Mouse (Mus musculus) retina, postnatal 7 days (tissue): Measurements from ENCODE around the gene Lipe.
A peak's percentile ranks its signal among the peaks of the same experiment; 100 is the strongest.

Experiments
- DNase-seq: peaks from one replicate; pipeline ENCODE4 v3.0.0-alpha.2; 2012; ENCODE audit warnings: low read depth, low spot score

Gene Lipe

DNA sequence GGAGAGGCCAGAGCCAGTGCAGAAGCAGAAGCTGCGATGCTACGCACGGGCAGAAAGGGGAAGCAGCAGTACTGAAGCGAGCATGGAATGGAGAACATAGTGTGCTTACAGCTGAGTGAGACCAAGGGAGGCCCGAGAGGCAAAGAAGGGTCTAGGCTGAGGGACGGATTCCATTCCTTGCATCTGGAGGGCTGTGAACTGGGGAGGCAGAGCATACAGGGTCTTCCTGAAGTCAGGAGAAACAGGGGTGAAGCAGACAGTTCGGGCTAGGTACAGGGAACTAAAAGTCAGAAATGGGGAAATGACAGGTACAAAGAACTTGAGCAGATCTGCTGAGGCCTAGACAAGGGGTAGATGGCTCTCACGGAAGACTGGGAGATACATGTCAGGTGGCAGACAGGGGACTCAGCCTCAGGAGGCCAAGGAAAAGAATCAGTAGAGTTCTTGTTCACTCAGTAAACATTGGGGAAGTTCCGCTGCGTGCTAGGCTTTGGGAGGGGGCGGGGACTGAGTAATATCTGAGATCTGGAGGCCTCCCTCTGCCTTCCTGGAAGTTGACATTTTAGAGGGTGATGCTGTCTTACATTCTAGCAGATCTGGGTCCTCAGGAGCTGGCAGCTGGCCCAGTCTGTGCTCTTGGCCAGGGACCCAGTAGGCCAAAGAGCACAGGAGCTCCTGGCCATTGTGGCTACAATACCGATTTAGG lies 12.5 kb downstream of the Lipe start:
- no peak for DNase-seq

DNA sequence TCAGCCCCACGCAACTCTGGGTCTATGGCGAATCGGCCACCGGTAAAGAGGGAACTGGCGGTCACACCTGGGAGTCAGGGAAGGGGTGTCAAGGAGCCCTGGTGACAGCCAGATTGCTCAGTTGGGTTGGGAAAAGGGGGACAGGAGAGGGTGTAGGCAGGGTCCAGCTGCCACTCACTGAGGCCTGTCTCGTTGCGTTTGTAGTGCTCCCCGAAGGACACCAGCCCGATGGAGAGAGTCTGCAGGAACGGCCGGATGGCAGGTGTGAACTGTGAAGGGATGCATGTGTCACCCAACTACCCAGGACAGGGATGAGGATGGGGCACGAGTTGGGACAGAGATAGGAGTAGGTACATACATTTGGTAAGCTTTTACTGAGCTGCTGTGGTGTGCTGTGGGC lies 13.3 kb downstream of the Lipe start:
- DNase-seq: no peak

DNA sequence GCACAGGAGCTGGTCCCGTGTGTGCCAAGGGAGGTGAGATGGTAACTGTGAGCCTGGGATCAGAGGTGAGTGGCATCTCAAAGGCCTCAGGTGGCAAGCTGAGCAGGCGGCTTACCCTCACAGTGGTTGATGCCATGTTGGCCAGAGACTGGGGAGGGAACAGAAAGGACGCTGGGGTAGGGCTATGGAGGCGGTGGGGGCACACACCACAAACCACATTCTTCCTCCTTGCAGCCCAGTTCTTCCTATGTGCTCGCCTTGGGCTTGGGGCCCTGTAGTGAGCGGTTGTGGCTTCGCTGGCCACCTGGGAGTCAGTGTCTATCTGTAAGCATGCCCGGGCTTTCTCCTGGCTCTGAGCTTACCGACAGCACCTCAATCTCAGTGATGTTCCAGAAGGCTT lies 13.7 kb downstream of the Lipe start:
- no peak for DNase-seq

DNA sequence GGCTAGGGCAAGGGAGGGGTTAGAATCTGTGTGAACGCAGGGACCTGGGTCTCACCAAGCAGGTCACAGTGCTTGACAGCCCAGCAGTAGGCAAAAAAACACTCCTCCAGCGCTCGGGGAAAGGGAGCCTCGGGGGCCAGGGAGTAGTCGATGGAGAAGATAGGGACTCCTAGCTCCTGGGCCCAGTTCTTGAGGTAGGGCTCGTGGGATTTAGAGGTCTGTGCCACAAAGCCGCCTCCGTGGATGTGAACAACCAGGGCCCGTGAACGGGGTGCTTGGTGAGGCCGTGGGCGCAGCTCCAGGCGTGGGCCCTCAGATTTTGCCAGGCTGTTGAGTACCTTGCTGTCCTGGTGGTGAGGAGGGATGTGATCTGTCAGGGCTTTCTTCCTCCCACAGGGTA lies 14.2 kb downstream of the Lipe start:
- DNase-seq: no peak

DNA sequence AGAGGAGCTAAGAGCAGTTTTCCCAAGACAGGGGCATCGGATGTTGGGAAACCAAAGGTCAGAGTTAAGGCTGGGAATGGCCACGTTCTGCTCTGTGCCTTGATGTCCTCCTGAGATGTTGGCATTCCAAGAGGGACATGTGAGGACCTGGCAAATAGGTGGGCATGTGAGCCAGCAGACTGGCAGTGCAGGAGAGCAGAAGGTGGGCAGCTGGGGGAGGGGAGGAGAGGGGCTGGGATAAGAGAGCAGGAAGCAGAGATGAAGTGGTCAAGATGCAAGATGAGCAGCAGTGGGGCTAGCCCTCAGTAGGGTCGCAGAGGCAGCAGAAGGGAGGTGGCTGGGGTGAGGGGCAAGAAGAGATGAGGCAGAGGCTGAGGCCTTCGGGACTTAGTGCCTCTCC lies 14.6 kb downstream of the Lipe start:
- no peak for DNase-seq

DNA sequence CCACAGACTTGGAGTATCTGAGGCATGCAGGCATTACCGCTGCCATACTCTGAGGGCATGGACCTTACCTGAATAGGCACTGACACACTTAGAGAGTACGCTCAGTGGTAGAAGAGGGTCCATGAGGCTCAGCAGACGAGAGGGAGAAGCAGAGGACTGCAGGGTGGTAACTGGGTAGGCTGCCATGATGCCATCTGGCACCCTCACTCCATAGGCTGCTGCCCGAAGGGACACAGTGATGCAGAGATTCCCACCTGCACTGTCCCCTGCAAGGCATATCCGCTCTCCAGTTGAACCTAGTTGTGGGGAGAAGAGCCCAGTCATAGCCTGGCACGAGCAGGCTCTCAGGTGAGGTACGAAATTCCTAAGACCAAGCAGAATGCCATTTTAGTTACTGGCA lies 15.1 kb downstream of the Lipe start:
- no peak for DNase-seq

DNA sequence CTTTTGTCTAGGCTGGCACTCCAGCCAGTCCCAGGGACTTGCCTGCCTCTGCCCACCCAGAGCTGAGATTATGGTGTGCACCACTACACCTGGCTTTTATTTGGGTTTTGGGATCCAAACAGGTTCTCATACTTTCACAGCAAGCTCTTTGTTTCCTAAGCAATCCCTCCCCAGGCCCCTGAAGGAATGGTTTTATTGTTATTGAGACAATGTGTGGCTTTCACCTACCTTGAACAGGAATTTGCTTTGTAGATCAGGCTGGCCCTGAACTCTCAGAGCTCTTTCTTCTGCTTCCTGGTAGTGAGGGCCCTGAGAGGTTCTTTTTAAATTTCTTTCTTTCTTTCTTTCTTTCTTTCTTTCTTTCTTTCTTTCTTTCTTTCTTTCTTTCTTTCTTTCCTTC lies 16.0 kb downstream of the Lipe start:
- DNase-seq: no peak

DNA sequence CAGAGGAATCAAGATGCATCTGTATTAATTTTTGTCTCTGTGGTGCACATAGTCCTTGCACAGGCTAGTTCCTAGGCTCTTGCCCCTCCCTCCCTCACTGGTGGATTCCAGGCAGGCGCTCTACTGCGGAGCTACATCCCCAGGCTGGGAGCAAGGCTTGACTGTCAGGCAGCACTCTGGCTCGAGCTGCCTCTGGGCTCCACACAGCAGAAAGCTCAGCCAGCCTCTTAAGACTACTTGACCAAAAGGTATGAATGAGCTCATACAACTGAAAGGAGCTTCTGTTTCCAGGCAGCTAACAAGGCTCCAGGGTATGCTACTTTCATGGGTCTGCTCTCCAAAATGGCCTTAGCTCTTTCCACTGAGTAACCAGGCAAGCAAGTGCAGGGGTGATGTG lies 17.2 kb downstream of the Lipe start:
- DNase-seq: no peak

DNA sequence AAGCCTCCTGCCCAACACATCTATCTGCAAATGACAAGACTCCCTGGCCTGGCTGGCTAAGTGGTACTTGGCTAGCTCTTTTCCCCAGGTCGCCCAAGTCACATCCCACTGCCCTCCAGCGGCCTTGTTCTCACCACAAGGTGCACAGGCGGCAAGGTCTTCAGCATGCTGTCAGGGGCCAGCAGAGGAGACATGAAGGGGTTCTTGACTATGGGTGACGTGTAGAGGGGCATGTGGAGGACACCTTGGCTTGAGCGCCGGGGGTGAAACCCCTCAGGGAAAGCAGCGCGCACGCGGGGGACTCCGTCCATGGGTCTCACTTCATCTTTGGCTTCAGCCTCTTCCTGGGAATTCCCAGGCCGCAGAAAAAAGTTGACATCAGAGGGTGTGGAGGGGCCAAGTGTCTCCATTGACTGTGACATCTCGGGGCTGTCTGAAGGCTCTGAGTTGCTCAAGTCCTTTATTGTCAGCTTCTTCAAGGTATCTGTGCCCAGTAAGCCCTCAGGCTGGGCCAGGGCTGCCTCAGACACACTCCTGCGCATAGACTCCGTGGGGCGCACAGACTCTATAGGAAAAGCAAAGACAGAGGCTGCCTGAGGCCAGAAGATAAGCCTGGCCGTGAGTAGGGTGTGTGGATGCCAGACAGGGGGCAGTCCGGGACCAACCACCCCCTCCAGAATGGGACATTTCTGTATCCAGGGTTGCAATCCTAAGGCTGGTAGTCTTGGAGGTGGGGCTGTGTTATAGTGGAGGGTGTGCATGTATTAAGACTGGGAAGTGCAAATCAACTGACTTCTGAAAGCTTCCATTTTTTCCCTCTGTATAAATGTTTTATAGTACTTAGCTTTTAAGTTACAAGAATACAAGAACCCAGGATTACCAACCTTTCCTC lies 17.9 kb downstream of the Lipe start:
- no peak for DNase-seq

DNA sequence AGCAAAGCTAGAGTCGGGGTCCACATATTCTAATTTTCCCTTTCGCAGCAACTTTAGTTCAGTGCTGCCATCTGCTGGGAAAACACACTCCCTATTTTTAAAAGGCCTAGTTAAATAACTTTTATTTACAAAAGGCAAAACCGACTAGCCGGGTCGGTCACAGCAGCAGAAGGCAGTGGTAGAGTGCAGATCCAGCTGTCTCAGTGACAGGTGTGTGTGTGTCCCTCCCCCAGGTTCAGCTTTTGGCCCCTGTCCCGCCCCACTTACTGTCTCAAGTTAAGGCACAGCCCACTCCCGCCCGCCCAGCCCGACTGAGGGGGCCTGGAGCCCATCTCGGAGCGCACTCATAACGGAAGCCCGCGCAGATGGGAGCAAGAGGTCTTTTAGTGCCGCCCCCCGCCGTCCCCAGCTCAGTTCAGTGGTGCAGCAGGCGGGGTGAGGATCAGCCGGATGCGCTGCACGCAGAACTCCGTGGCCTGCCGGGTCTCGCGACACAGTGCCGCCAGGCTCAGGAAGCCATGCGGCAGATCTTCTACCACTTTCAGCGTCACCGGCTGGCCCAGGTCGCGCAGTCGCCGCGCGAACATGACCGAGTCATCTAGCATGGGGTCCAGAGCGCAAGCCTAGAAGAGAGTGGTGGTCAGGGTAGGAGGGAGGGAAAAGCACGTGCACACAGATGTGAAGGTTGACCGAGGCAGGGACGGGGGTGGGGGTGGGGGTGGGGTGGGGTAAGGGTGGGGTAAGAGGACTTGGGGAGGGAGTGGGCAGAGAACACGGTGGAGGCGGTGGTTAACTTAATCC lies 18.8 kb downstream of the Lipe start:
- no peak for DNase-seq

DNA sequence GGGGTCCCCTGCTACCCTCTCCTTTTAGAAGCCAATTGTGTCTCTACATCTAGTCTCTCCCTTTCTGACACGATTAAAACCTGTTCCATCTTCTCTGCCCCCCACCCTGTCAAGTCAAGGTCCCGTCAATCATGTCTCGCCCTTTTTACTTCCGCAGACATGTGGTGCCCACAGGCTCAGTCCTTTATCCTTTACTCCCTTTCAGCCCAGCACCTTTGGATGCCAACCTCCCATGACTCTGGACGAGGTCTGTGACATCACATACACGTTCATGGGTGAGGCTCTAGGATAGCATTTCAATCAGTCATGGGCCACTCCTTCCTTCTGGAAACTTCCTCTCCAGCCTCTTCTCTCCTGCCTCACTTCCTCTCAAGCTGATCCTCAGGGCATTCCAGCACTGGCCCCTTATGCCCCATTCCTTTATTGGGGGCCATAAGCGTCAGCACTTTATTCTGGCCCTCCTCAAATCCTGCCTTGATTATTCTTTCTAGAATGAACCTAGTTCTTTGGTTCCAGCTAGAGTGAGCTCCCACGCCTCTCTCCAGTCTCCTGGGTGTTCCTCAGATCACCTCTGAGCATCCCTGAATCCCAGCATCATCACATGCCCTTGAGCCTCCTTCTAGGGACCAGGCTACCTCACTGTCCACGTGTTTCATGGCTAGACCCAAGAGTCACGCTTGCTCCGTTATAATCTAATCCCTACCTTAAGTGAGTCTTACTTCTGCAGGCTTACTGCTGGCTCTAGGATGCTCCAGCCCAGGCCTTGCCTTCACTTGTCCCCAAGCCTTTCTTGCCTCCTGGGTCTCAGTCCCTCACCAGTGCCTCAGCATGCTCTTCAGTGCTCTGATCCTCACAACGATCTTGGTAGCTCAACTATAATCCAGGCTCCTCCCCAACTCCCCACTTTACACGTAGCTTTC lies 20.1 kb downstream of the Lipe start:
- DNase-seq: no peak

DNA sequence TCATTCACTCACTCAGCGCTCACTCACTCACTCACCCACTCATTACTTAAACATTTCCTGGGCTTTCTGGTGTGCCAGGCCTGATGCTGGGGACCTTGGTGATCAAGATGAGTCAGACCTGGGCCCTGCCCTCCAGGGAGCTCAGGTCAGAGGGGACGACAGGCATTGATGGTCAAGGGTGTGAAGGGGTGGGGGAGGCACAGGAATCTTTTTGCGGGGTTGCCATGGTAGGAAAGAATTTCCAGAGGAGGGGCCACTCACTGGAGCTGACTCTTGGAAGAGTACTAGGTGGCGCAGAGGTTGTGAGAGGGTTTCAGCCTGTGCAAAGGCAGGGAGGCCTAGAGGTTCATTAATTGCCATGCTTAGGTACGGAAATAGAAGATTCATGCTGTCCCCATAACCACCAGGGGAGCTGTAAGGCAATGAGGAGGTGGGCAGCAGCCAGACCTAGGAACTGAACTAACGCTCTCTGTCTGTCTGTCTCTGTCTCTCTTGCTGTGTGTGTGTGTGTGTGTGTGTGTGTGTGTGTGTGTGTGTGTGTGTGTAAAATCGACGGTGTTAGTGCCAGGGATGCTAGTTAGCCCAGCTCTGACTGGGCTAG lies 21.3 kb downstream of the Lipe start:
- no peak for DNase-seq

DNA sequence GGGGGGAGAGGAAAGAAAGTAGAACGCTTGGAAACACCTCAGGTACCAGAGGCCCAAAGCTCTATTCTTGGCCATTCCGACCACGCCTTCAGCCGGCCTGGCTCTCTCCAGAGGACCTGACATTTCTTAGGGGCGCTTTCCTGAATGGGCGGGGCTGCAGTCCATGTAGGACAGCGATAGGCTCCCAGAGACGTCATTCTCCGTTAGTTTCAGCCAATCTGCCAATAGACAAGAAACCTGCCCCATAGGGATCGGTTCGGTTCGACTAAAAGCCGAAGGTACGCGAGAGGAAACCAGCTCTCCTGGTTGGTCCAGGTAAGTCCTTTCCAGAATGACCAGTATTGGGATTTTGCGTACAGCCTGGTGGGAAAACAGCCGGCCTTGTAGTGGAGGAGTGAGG lies 22.0 kb downstream of the Lipe start:
- no peak for DNase-seq

DNA sequence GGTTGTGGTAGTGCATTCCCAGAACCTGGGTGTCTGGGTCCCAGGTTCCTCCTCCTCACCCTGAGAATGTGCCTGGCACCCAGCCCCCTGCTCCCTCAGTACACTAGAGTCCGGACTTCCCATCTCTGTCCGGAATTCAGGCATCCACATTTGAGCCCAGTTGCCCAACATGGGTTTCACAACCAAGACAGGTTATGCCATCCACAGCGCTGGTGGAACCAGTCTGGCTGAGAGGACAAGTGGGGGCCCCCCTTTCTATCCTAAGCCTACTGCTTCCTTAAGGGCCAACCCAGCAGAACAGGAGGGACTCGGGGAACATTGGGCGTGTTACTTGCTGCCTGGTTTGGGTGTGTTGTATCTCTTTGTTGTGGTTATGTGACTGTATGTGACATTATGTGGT lies 26.1 kb downstream of the Lipe start:
- no peak for DNase-seq

DNA sequence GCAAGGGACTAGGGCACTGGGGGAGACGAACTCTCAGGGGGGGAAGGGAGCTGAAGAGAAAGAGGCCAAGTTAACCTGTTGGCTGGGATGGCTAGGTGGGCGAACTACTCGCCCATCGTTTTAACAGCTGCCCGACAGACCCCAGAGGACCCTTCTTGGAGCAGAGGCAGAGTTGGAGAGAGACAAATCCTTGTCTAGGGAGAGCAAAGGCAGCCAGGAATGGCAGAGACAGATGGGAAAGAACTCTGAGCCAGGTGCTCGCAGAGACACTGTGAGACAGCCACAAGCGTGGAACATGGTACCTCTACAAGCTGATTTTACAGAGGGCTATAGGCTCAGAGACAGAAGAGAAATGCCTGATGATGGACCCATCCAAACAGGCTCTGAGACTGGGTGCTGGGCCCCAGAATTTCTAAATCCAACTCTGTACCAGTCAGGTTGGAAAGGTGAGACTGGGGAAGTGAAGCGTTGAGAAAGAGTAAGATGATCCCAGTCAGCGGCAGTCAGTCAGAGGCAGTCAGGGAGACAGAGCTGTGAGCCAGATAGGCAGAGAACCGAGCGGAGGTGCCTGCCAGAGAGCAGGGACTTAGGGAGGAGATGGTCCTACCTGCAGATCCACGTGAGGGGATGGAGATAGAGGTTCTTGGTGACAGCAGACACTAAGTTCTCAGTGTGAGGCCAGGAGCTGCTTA lies 29.3 kb downstream of the Lipe start, which contains the start of gene Cnfn:
Gene Cnfn (minus strand): TSS at position 667 of the 692 bp plus-strand sequence.
- no peak for DNase-seq

DNA sequence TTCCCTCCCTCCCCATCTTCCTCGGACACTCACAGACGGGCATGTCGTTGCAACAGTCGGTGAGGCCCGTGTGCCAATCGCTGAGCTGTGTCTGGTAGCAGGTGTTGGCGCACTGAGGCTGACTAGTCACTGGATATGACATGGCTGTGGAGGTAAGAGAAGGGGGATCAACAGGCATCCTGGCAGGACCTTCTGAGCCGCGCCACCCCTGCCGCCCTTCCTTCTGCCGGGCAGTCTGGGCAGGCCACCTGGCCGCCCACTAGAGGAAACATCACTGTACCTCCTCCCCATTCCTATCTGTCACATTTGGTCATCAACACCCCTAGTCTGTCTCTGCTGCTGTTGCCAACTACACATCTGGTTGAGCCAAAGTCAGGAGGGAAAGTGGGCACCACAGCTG lies 30.2 kb downstream of the Lipe start:
- DNase-seq: no peak

DNA sequence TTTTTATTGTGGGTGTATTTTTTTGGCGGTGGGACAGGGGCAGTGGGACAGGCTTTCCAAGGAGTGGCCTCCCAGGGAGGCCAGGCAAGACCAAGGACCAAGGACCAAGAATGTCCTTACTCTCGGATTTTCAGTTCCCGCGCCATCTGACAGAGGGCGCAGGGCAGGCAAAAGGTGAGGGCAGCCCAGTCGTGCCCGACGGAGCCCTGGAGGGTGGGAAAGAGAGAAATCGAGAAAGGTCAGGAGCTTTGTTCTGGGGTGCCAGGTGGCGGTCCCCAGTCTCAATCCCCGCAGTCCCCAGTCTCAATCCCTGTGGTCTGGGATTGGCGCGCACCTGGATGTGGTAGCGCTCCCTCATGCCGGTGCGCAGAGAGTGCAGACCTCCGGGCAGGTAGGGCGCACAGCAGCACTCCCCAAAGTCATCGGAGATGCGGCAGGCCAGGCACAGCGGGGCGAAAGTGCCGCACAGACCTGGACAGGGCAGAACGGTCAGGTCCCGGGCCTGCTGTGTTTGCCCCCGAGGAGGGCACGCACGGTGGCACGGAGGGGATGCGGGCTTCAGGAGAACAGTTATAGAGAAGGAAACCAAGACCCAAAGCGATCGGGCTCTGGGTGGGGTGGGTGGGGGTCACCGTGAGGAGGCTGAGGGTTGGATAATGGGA lies 30.7 kb downstream of the Lipe start:
- no peak for DNase-seq

DNA sequence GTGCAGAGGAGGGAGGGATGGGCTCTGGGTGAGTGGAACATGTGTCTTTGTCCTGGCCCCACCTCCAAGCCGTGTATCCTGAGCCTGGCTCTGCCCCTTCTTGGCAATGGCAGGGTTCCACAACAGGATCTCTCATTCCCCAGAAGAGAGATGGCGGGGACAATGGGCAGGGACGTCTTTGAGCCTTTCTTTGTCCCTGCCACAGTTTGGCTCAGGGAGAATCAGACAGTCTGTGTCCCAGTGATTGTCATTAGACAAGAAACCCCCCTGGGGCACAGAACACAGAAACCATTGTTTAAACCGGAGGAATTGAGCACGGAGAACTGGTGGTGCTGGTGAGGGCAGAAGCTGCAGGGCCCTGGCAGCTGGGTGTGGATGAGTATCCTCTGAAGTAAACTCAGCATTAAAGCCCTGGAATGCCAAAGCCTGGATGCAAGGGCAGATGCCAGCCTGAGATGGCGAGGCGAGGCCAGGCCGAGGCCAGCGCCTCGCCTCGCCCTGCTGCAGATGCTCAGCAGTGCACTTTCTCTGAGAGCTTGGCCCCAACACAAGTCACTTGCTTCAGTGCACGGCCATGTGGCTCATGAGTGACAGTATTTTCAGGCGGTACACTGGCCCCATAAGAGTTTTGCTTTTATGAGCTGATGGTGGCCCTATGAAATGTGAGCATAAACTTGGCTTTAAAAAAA lies 32.4 kb downstream of the Lipe start:
- DNase-seq: peak; percentile 27

DNA sequence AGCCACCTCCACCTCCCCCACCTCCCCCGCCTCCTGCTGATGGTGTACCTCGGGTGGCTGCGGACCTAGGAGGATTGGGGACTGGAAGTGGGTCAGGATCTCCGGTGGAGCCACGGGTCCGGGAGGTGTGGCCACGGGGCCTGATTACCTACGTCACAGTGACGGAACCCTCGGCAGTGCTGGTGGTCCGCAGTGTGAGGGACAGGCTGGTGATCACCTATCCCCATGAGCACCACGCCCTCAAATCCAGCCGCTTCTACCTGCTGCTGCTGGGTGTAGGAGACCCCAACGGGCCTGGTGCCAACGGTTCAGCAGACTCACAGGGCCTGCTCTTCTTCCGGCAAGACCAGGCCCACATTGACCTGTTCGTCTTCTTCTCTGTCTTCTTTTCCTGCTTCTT lies 34.9 kb downstream of the Lipe start:
- no peak for DNase-seq
